Mouse (Mus musculus) small intestine, adult 2 months (tissue): ENCODE results near the gene Plekha8. TPM values are rescaled to one million over a fixed set of nuclear protein-coding genes. Genes with fewer than 3 reads are reported as not detected.

Source experiments
- H3K27ac ChIP-seq: fragments of 200-500 bp; 2 replicates; pipeline ENCODE4 v1.5.1; 2012; ENCODE audit warnings: low read depth, low read length, control low read depth, inconsistent platforms; ENCODE audit not compliant: insufficient read depth
- H3K27me3 ChIP-seq: fragments of 200-500 bp; 2 replicates; pipeline ENCODE4 v1.6.1; 2012; ENCODE audit warnings: mild to moderate bottlenecking, moderate library complexity, low read length, inconsistent platforms; ENCODE audit not compliant: control insufficient read depth, insufficient read depth
- H3K36me3 ChIP-seq: fragments of 200-500 bp; 2 replicates; pipeline ENCODE4 v1.6.1; 2012; ENCODE audit warnings: mild to moderate bottlenecking, low read length, control low read depth, inconsistent platforms; ENCODE audit not compliant: control insufficient read depth, insufficient read depth
- H3K4me1 ChIP-seq: fragments of 200-500 bp; 2 replicates; pipeline ENCODE4 v1.6.1; 2012; ENCODE audit warnings: low read length, inconsistent platforms, mixed read lengths; ENCODE audit not compliant: control insufficient read depth, insufficient read depth, insufficient read length
- H3K4me3 ChIP-seq: fragments of 200-500 bp; 2 replicates; pipeline ENCODE4 v1.5.1; 2012; ENCODE audit warnings: low read depth, mild to moderate bottlenecking, control low read depth, inconsistent platforms, low read length, moderate library complexity
- CTCF ChIP-seq: fragments of 200-500 bp; IDR thresholded peaks from 2 replicates; pipeline ENCODE4 v1.5.1; 2012; ENCODE audit warnings: low read depth, mild to moderate bottlenecking, control low read depth, inconsistent platforms, low read length, moderate library complexity, mixed read lengths; ENCODE audit not compliant: insufficient replicate concordance, insufficient read length; ENCODE audit errors: extremely low read depth
- POLR2A ChIP-seq: fragments of 200-500 bp; IDR thresholded peaks from 2 replicates; pipeline ENCODE4 v1.6.1; 2012; ENCODE audit warnings: low read depth, mild to moderate bottlenecking, control low read depth, inconsistent platforms, low read length, moderate library complexity
- WGBS: fragments of 180-500 bp; shearing (Covaris S2); methylation state at CpG from one replicate; pipeline ENCODE4 v1.1.7; 2018; 5-methylcytosine and 5-hydroxymethylcytosine counted together
- polyA plus RNA-seq: library from polyadenylated mRNA; depleted of rRNA; stranded (reverse); fragments of >200 nt; gene quantifications from 2 replicates; pipeline ENCODE4 v1.2.3, GENCODE M21; 2012

Gene Plekha8
- polyA plus RNA-seq, 1 experiment = 5.1 TPM

DNA sequence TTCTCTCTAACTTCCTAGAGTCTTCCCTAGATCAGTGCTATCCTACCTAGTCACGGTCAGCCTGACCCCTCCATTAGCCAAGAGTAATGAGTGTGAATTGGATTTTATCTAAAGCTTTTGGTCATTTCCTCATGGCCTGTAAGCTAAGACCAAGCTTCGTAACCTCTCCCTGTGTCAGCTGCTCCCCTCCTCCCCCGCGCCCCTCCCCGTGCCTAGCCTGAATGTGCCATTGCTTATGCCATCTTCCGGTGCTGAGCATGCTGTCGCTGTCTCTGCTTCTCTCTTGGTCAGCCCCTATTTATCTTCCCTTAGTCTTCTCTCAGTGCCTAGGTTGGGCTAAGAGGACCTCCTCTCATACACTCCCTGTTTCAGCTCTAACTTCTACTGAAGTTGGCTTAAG, 24.6 kb downstream of the Plekha8 start:
- Histone ChIP-seq H3K4me3 (no peak overlapping the region), H3K36me3 (peaks cover 43% of the 10 kb centered on the region), H3K4me1 (no peaks in the 10 kb centered on the region), H3K27ac (no peak overlapping the region), H3K27me3 (no peaks in the 10 kb centered on the region)
- 94% methylated on average over 7 of the region's 7 CpGs for WGBS
- TF ChIP-seq POLR2A (no peak), CTCF (no peak)

DNA sequence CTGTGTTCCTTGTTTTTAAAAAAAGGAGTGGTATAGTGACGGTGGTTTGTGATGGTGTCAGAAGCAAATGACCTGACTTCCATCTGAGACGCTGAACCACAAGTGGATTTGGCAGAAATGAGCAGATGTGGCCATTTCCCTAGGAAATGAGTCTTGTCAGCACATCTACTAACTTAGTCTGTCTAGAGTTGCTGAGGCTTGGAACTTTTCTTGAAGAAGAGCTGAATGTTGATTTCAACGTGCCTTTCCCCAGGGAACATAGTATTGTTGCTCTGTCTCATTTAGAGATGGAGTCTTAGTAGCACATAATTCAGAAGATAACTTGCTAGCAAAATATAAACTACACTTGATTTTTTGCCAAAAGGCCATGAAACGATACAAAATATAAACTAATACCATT, 25.4 kb downstream of the Plekha8 start:
- no peaks in the 10 kb centered on the region for H3K27me3 ChIP-seq
- TF ChIP-seq POLR2A (no peak), CTCF (no peak)
- no peak overlapping the region for H3K4me3 ChIP-seq
- peaks cover 41% of the 10 kb centered on the region for H3K36me3 ChIP-seq
- H3K27ac ChIP-seq = no peak overlapping the region
- WGBS = 73% methylated on average over 4 of the region's 4 CpGs
- no peaks in the 10 kb centered on the region for H3K4me1 ChIP-seq

DNA sequence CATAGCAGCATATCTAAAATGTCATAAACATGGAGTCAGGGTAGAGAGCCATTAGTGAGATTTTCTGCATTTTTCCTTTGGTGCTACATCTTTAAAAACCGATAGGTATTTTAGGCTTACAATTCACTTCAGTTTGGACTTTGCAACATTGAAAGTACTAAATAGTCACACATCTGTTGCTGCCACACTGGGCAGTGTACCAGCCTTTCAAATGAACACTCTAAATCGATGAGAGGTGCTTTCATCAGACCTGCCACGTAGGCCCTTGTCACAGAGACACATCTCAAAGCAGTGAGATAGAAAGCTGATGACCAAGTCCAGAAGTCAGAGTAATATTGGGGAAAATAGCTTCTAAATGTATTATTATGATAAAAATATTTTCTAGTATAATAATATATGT, 33.5 kb downstream of the Plekha8 start:
- Histone ChIP-seq H3K4me3 (no peak overlapping the region), H3K36me3 (peaks cover 36% of the 10 kb centered on the region), H3K27ac (no peak overlapping the region), H3K27me3 (no peaks in the 10 kb centered on the region), H3K4me1 (no peaks in the 10 kb centered on the region)
- TF ChIP-seq CTCF (no peak), POLR2A (no peak)
- WGBS = 90% methylated on average over 3 of the region's 3 CpGs

DNA sequence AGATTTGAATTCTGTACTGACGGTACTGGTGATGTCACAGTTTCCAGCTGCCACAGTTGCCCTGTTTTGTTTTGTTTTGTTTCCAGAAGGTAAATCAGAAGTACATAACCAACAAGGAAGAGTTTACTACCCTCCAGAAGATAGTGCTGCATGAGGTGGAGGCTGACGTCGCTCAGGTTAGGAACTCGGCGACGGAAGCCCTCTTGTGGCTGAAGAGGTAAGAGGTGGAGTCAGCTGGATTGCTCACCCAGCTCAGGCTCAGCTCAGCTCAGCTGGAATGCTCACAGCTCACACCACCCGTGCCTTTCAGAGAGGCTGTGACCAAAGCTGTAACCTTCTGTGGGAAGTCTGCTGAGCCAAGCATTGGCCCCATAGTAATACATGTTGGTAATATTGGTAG, 34.8 kb downstream of the Plekha8 start:
- H3K36me3 ChIP-seq = peaks cover 39% of the 10 kb centered on the region
- no peak overlapping the region for H3K27ac ChIP-seq
- H3K4me1 ChIP-seq = no peaks in the 10 kb centered on the region
- no peaks in the 10 kb centered on the region for H3K27me3 ChIP-seq
- 41% methylated on average over 7 of the region's 7 CpGs for WGBS
- H3K4me3 ChIP-seq = no peak overlapping the region
- TF ChIP-seq CTCF (peak; percentile 55; the same call in 1 of the 2 replicates), POLR2A (no peak)

DNA sequence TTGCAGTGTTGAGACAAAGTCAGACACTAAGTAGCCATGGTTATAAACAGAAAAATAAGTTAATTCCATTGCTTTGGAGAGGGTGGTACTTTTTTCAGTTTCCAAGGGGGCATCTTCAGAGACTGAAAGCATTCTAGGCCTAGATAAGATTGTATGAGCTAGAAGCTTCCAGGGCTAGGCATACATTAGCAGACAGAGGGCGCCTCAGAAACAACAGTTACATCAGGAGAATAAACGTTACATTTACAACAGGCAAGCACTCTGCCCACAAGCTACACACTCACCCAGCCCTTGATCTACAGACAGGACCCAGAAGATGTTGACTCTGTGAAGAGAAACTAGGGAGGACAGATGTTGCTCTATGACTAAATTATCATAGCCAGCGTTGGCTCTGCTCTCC, 36.6 kb downstream of the Plekha8 start:
- TF ChIP-seq CTCF (no peak), POLR2A (no peak)

DNA sequence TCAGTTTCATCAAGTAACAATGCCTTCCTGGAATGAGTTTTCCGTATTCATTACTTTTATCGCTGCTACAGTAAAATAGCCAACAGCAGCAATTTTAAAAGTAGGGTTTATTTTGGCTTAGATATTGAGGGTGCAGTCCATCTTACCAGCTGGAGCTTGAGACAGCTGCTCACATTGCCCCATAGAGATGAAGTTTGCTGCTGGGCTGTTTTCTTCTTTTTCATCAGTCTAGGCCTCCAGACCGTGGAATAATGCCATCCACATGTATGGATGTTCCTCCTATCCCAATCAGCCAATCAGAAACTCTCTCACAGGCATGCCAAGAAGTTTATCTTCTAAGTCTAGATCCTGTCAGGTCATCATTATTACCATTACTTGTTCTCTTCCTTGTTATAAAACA, 45.0 kb downstream of the Plekha8 start:
- TF ChIP-seq CTCF (no peak), POLR2A (no peak)
- 97% methylated on average over 3 of the region's 3 CpGs for WGBS
- Histone ChIP-seq H3K27ac (no peak overlapping the region), H3K36me3 (peaks cover 43% of the 10 kb centered on the region), H3K27me3 (no peaks in the 10 kb centered on the region), H3K4me1 (no peaks in the 10 kb centered on the region), H3K4me3 (no peak overlapping the region)

More for the DNA sequence above, 36.6 kb downstream of the Plekha8 start:
- Histone ChIP-seq H3K27me3 (no peaks in the 10 kb centered on the region), H3K36me3 (peaks cover 41% of the 10 kb centered on the region), H3K27ac (no peak overlapping the region), H3K4me3 (no peak overlapping the region), H3K4me1 (no peaks in the 10 kb centered on the region)
- 54% methylated on average over 3 of the region's 3 CpGs for WGBS

DNA sequence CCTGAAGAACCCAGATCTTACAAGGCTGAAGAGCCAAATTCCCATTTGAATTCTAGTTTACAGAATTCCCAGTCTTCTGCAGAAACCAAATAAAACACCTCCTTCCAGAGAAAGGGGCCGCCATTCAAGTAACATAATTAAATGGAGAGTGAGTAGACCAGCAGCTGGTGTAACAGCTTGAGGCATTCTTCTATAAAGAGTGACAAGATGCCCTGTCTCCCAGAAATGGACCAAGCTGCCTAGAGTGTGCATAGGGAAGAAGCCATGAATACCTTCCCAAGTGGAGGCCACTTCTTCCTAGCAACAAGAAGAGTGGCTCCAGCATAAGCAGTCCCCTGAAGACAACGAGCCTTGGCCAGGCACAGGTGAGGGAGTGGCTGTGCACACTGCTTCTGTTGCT, 47.0 kb downstream of the Plekha8 start:
- TF ChIP-seq CTCF = no peak
- TF ChIP-seq POLR2A = no peak
- Histone ChIP-seq H3K27ac (no peak overlapping the region), H3K36me3 (peaks cover 32% of the 10 kb centered on the region), H3K4me3 (no peak overlapping the region), H3K4me1 (no peaks in the 10 kb centered on the region), H3K27me3 (no peaks in the 10 kb centered on the region)
- WGBS = 86% methylated on average over 2 of the region's 2 CpGs

DNA sequence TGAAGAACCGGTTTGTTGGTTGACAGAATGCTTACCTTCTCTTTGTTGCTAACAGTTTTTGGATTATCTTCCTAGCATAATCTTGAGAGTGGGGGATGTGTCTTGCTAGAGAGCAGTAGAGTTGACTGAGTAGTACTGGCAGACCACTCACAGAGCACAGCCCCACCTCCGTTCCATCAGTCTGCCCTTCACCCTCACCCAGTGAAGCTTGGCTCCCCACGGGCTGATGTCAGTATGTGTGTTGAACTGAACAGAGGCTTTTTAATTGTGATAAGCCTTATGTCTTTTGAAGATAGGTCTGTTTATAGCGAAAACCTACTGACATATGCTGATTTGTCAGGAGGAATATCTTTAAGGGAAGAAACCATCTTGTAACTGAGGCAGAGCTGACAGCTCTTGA, 48.3 kb downstream of the Plekha8 start:
- 90% methylated on average over 4 of the region's 4 CpGs for WGBS
- peaks cover 24% of the 10 kb centered on the region for H3K36me3 ChIP-seq
- TF ChIP-seq CTCF (no peak), POLR2A (no peak)

More for the DNA sequence above, 48.3 kb downstream of the Plekha8 start:
- H3K27ac ChIP-seq = no peak overlapping the region
- H3K27me3 ChIP-seq = no peaks in the 10 kb centered on the region
- no peak overlapping the region for H3K4me3 ChIP-seq
- no peaks in the 10 kb centered on the region for H3K4me1 ChIP-seq
